Mouse (Mus musculus) right cerebral cortex, postnatal 25 days (tissue): Measurements from ENCODE around the gene Ly9.

ENCODE experiments used
- DNase-seq: peaks from one replicate; pipeline ENCODE4 v3.0.0; 2022

The Ly9 gene

GRCm38 (mm10) chr1:171577168-171577567 is 30.0 kb downstream of the Ly9 start:
- DNase-seq = no peak

GRCm38 (mm10) chr1:171568436-171568835 is 38.8 kb downstream of the Ly9 start:
- DNase-seq = no peak

- peak; percentile 12 for DNase-seq
Observed at GRCm38 (mm10) chr1:171566777-171567176, 40.4 kb downstream of the Ly9 start.

GRCm38 (mm10) chr1:171565888-171566287 is 41.3 kb downstream of the Ly9 start:
- DNase-seq = no peak

GRCm38 (mm10) chr1:171564247-171564646 is 43.0 kb downstream of the Ly9 start:
- no peak for DNase-seq

- no peak for DNase-seq
Observed at GRCm38 (mm10) chr1:171563042-171563441, 44.2 kb downstream of the Ly9 start.

GRCm38 (mm10) chr1:171561639-171562225 is 45.5 kb downstream of the Ly9 start:
- DNase-seq = no peak

GRCm38 (mm10) chr1:171561200-171561599 is 46.0 kb downstream of the Ly9 start:
- no peak for DNase-seq

- DNase-seq = no peak
Observed at GRCm38 (mm10) chr1:171560262-171560661, 46.9 kb downstream of the Ly9 start.

GRCm38 (mm10) chr1:171558898-171559297 is 48.3 kb downstream of the Ly9 start, which contains the start of gene Cd244a:
Gene Cd244a, plus strand, starts transcription at chr1:171559193.
- DNase-seq = no peak

GRCm38 (mm10) chr1:171558407-171558806 is 48.8 kb downstream of the Ly9 start:
- no peak for DNase-seq

GRCm38 (mm10) chr1:171556366-171556765 is 50.8 kb downstream of the Ly9 start:
- DNase-seq = no peak

- DNase-seq = no peak
Observed at GRCm38 (mm10) chr1:171553359-171554341, 53.6 kb downstream of the Ly9 start.

- no peak for DNase-seq
Observed at GRCm38 (mm10) chr1:171552230-171552629, 55.0 kb downstream of the Ly9 start.

- no peak for DNase-seq
Observed at GRCm38 (mm10) chr1:171551326-171551725, 55.9 kb downstream of the Ly9 start.

GRCm38 (mm10) chr1:171540694-171541093 is 66.5 kb downstream of the Ly9 start:
- DNase-seq = no peak
